Mouse (Mus musculus): ENCODE data around the gene Msh3.
"Not testable (repeated sequence)": the region's sequence is repeated elsewhere in the genome, so short reads cannot be mapped to it uniquely, and the experiment has no call there.

The Msh3 gene

GRCm38 (mm10) chr13:92354456-92355271 lies at the start of gene Msh3, which contains the start of gene Dhfr:
Gene Msh3, minus strand, starts transcription at chr13:92355003.
Gene Dhfr, plus strand, starts transcription at chr13:92354726.
- DNase-seq: peak; percentile 98

- no peak for DNase-seq
Measured at GRCm38 (mm10) chr13:92403496-92403895, 48.7 kb upstream of the Msh3 start.

GRCm38 (mm10) chr13:92402063-92402462 lies 47.3 kb upstream of the Msh3 start:
- DNase-seq: no peak

GRCm38 (mm10) chr13:92398491-92399384 lies 43.9 kb upstream of the Msh3 start:
- peak; percentile 66 for DNase-seq

GRCm38 (mm10) chr13:92393047-92393661 lies 38.4 kb upstream of the Msh3 start:
- DNase-seq: no peak

DNA sequence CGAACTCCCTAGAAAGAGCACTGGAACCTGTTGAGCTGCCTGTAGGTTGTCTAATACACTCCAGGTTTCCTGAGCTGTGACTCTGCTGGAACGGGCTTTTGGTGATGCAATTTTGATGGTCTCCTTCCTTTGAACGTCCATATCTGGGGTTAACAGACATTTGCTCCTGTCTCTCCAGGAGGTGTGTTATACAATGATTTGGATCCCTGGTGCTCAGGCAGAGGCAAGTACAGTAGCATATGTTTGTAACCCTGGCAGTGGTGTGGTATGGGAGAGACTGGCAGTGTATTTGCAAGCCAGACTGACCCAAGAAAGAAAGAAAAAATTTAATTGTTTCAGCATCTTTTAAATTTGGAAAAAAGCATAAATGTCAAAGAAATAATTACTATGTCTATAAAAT lies 32.6 kb upstream of the Msh3 start:
- DNase-seq: no peak

DNA sequence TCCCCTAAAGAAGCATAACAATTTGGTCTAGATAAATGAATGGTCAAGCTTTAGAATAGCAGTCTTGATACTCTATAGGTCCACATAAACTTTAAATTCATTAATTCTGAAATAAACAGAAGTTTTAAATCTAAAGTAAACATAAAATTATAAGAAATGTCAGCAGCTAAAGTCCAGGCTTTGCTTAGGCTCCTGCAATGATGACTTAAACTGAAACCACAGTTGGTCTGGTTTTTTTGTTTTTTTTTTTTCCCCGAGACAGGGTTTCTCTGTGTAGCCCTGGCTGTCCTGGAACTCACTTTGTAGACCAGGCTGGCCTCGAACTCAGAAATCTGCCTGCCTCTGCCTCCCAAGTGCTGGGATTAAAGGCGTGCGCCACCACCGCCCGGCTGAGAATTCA lies 16.7 kb upstream of the Msh3 start:
- not testable (repeated sequence) for DNase-seq

DNA sequence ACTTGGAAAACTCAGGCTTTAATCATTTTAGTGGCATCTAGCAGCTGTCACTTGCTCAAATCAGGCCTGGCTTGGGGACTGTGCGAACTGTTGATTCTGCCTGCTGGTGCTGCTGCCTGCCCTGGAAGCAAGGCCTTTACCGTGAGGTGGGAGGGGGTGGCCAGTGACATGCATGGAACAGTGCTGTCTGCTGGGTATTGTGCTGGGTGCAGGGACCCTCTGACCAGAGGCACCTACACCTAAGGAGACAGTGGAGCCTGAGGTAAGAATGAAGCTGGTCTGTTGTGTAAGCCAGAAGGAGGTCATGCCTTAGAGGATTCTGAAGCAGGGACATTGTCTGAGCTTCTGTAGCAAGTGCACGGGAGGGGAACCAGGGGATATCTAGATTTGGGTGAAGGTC lies 16.0 kb upstream of the Msh3 start:
- DNase-seq: no peak

- no peak for DNase-seq
Measured at GRCm38 (mm10) chr13:92365312-92365711, 10.5 kb upstream of the Msh3 start.

- DNase-seq: no peak
Measured at GRCm38 (mm10) chr13:92361609-92362008, 6.8 kb upstream of the Msh3 start.

DNA sequence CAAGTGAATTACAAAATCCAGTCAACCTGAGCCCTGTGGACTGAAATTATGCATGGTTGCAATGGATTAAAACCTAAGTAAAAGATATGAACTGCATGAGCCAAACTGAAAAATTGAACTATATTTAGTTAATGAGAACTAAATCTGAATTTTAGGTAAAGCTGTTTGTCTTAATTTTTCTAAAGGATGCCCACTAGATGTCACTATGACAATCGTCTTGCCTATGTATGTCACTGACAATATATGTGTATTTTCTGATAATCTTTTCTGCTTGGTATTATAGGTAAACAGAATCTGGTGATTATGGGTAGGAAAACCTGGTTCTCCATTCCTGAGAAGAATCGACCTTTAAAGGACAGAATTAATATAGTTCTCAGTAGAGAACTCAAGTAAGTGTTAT lies 2.8 kb upstream of the Msh3 start:
- no peak for DNase-seq

DNA sequence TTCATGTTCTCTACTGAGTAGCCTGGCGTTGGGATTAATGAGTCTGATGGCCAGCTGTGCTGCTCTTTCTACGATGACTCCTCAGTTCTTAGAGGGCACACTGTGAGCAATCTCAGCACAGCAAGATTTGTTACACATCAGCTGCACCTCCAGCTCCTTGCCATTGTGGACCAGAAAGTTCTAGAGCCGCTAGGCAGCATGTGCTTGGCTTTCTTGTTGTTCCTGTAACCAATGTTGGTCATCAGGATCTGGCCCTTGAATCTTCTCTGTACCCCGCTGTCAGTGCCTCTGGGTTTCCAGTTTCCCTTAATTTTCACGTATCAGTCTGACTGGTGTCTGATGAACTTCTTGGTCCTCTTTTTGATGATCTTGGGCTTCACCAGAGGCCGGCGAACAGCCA lies 1.6 kb upstream of the Msh3 start:
- DNase-seq: no peak

GRCm38 (mm10) chr13:92355272-92355643 lies 455 bp upstream of the Msh3 start:
- DNase-seq: no peak

- DNase-seq: no peak
Measured at GRCm38 (mm10) chr13:92353956-92354355, 847 bp downstream of the Msh3 start.

DNA sequence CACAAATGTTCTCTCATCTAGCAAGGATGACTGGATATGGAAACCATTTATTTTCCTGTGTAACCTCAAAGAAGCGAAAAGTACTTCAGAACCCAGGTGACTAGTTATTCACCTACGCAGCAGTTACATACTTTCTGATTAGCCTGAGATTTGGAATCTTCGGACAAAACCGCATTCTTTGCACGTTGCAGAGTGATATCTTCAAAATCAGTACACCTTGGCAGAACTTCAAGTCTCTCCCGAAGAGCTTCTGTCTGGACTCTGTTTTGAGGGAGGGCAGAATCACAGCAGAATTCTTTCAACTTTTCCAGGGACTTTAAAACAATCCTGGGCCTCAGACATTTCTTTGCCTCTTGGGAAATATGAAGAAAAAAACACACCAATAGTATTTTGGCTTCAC lies 3.7 kb downstream of the Msh3 start:
- no peak for DNase-seq

DNA sequence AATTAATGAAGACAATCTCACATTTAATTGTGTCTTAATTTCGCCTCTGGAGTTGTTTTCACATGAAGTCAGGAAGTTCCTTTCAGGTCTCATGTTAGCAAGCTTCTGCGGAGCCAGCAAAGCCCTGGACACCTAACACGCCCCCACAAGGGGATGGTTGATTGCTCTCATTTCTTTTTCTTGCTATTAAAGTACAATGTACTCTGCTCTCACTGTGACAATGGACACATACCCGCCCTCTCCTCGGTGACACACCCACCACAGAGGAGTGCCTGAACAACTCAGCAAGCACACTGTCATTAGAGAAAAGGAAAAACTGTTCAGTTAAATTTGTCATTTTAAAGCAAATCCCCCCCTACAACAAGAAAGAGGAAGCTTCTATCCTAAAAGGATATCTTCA lies 8.5 kb downstream of the Msh3 start:
- DNase-seq: no peak

GRCm38 (mm10) chr13:92344033-92344432 lies 10.8 kb downstream of the Msh3 start:
- DNase-seq: no peak

DNA sequence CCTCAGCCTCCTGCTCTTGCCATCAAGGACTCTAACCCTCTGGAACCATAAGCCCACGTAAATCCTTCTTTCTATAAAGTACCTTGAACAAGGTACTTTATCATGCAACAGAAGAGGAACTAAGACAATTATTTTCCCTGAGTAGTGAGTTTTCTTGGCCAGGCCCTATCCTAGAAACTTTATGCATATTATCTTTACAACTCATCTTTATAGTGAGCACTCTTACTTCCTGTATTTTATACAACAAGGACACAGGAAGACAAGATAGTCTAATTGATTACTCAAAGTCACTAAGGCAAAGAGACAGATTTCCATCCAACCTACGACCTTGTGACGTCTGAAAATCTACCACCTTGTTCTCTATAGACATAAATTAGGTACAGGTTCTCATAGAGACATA lies 15.0 kb downstream of the Msh3 start:
- DNase-seq: no peak

DNA sequence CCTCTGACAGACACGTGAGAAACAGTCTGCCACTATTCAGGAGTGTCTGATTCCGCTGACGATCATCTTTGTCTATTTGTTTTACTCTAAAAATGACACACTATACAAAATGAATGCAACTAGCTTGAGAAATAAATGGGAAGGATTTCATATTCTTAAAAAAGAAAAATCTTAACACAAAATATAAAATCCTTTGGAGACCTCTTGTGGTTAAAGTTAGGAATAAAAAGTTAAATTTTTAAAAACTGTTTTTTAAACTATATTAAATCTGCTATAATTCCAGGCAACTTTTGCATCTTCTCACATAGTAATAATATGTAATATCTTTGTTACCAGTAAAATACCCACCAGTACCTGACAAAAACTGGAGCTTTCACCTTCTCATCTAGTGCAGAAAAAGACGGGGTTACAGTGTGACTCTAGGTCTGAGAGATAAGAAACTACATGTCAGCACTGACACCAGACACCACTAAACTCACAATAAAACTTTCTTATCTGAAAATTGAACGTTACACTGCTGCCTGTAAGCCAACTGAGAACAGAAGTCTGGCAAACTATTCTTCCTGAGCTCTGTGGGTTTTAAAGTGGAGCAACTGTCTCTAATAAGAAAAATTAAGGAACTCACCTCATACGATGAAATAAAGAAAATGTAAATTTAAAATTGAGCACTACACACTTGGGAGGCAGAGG lies 16.9 kb downstream of the Msh3 start:
- DNase-seq: no peak

DNA sequence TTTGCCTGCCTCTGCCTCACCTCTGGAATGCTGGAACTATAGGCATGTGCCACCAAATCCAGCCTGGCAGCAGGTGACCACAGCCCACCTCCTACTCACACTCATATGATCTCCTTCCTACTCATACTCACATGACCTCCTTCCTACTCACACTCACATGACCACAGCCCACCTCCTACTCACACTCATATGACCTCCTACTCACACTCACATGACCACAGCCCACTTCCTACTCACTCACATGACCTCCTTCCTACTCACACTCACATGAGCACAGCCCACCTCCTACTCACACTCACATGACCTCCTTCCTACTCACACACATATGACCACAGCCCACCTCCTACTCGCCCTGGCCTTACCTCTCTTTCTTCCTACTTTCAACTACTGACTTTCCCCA lies 17.9 kb downstream of the Msh3 start:
- DNase-seq: no peak

DNA sequence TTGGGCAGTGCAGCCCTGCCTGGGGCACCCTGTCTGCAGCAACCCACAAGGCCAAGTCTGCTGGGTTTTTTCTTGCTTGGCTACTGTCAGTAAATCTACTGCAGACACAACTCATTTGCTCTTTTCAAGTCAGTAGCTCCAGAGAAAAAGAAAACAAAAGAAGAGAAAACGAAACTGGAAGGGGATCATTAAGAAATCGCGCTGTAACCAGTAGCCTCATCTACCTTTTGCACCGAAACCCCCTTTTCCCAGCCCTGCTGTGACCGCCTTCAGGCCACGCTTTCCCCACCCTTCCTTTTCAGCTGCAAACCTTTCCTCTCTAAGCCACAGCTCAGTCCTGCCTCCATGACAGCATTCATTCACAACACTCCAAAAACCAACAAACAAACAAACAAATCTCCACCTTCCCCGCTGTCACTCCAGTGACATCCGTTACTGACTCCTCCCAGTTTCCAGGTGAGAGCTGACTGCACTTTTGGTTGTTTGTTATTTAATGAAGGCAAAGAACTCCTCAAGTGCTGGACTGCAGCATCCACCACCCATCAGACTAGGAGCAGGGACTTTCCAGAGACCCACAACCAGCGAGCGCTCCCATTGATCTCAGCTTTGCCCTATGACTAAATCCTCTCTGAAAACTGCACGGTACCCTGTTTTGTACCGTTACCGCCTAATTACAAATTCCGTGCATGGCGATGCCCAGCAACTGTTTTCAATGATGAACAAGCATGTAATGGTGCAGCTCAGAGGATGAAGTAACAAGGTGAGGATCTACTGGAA lies 22.5 kb downstream of the Msh3 start:
- no peak for DNase-seq

DNA sequence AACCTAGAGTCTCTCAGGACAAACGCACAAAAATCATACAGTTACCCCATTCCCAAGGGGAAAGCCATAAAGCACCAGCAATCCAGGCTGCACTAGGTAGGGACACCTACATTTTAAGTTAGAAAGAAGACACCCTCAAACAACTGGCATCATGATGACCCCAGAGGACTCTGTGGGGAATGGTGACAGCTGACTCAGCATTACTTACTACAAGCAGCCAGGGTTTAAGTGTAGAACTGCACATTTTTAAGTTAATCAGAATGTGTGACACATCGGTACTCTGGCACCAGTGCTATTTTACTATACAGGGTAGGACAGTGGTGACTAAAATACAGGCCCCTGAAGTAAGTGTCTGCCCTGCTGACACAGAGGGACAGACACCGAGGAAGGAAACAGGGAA lies 24.2 kb downstream of the Msh3 start:
- DNase-seq: no peak
